In the genomic region with DNA sequence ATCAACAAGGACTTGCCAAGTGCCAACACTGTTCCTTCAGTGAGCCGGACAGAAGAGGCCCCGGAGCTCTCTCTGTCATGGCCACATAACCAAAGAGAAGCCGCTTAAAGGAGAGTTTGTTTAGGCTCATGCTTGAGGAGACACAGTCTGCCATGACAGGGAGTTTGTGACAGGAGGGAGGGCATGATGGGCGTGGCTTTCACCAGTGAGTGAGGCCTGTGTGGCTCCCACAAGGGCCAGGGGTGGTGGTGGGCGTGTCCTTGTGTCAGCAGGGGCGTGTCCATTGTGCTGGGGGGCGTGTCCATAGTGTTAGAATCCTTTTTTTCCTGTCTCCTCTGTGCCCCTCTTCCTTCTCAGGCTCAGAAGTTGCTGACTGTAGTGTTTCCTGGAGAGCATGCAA, we compare ENCODE assay signal across 12 mouse cellular contexts.
A peak's percentile ranks its signal among the peaks of the same experiment; 100 is the strongest.
DNase-seq lines count a peak whose midpoint lies in the region; ATAC-seq and TF ChIP-seq lines count a peak whose summit lies in the region.
"Had no signal": no experiment of that assay in that cellular context is flagged by ENCODE, and none has a peak within 500 bp of the region (broad histone marks: within the 10 kb centered on the region; RNA-seq: fewer than 3 reads in every experiment).

No protein-coding gene starts in this region.

- WGBS in kidney, embryonic 15.5 days, result 40% methylated on average over 7 of the region's 7 CpGs
- 68% methylated on average over 7 of the region's 7 CpGs for WGBS in cerebellum, adult 2 months

- TF ChIP-seq POLR2A in cerebellum, adult 2 months (IDR thresholded peaks at IDR 0.05; ENCODE audit: borderline replicate concordance, insufficient read depth, low read length), result no peak

- H3K27ac ChIP-seq in kidney, embryonic 15.5 days, result peak overlapping the region; percentile 64
- no peak overlapping the region for H3K27ac ChIP-seq in cerebellum, adult 2 months (ENCODE audit: insufficient read depth, low read length)
- H3K27ac ChIP-seq in gastrocnemius, adult 2 months, result no peak overlapping the region
- H3K27ac ChIP-seq: midbrain, embryonic 12.5 days had no signal

- no peak for TF ChIP-seq CTCF in G1E (IDR thresholded peaks at IDR 0.05; ENCODE audit: low read depth, low read length)
- TF ChIP-seq CTCF in cerebellum, adult 2 months (IDR thresholded peaks at IDR 0.05; ENCODE audit: borderline replicate concordance, insufficient read depth, low read depth, low read length), result no peak
- no peak for TF ChIP-seq CTCF in gastrocnemius, adult 2 months (IDR thresholded peaks at IDR 0.05)

- H3K4me3 ChIP-seq in kidney, embryonic 15.5 days (replicated peaks), result no peak overlapping the region
- H3K4me3 ChIP-seq in G1E (ENCODE audit: low read depth, low read length), result no peak overlapping the region
- no peak overlapping the region for H3K4me3 ChIP-seq in cerebellum, adult 2 months (replicated peaks; ENCODE audit: insufficient read depth, low read depth, low read length)
- H3K4me3 ChIP-seq in gastrocnemius, adult 2 months, result no peak overlapping the region
- H3K4me3 ChIP-seq: midbrain, embryonic 12.5 days had no signal

- no peaks in the 10 kb centered on the region for H3K36me3 ChIP-seq in kidney, embryonic 15.5 days
- peaks cover 88% of the 10 kb centered on the region for H3K36me3 ChIP-seq in G1E (replicated peaks)
- H3K36me3 ChIP-seq: midbrain, embryonic 12.5 days had no signal

- ATAC-seq in kidney, embryonic 15.5 days (replicated peaks; ENCODE audit: low FRiP score), result peak; percentile 86
- peak; percentile 35; the same call in 1 of the 2 replicates for ATAC-seq in G1E (ENCODE audit: extremely low read depth, insufficient number of reproducible peaks, low FRiP score, poor library complexity, severe bottlenecking)
- 0 out of 2 replicates have a peak, but pooled peaks have one; percentile 27 for ATAC-seq in erythroid progenitor cell, adult 5-6 weeks (replicated peaks; ENCODE audit: low FRiP score, poor library complexity, severe bottlenecking)
- 0 out of 2 replicates have a peak, but pooled peaks have one; percentile 21 for ATAC-seq in megakaryocyte, adult 5-6 weeks (ENCODE audit: poor library complexity, severe bottlenecking)

- H3K4me1 ChIP-seq in kidney, embryonic 15.5 days, result peaks cover 50% of the 10 kb centered on the region
- H3K4me1 ChIP-seq in G1E (ENCODE audit: insufficient read depth, low read depth, low read length), result peaks cover 63% of the 10 kb centered on the region
- peaks cover 13% of the 10 kb centered on the region for H3K4me1 ChIP-seq in cerebellum, adult 2 months (ENCODE audit: control insufficient read depth, insufficient read depth, low read length)

- no peak for DNase-seq in kidney, postnatal 14 days
- no peak for DNase-seq in G1E (ENCODE audit: low spot score)
- no peak for DNase-seq in cerebellum, adult 2 months
- no peak for DNase-seq in gastrocnemius, postnatal 25 days
- DNase-seq in gastrocnemius, adult 2 months, result no peak
- DNase-seq: cerebellum, adult 11-12 months; gastrocnemius, postnatal 10 days; right cerebral cortex, postnatal 14 days had no signal

- H3K27me3 ChIP-seq in kidney, embryonic 15.5 days, result no peaks in the 10 kb centered on the region
- H3K27me3 ChIP-seq in G1E (ENCODE audit: insufficient read depth, low read length), result no peaks in the 10 kb centered on the region
- H3K27me3 ChIP-seq in cerebellum, adult 2 months (ENCODE audit: control insufficient read depth, insufficient read depth, low read length), result no peaks in the 10 kb centered on the region
- H3K27me3 ChIP-seq: midbrain, embryonic 12.5 days had no signal

- intact Hi-C loops in gastrocnemius, adult 2 months (cut with DNase I), result no loop called here

- no peak overlapping the region for H3K4me2 ChIP-seq in kidney, embryonic 15.5 days
- H3K4me2 ChIP-seq: midbrain, embryonic 12.5 days had no signal

- H3K9ac ChIP-seq in kidney, embryonic 15.5 days, result no peak overlapping the region
- H3K9ac ChIP-seq: midbrain, embryonic 12.5 days had no signal

- no peaks in the 10 kb centered on the region for H3K9me3 ChIP-seq in kidney, embryonic 15.5 days (replicated peaks)
- no peaks in the 10 kb centered on the region for H3K9me3 ChIP-seq in G1E (replicated peaks)
- H3K9me3 ChIP-seq: midbrain, embryonic 12.5 days had no signal

Comparison
In these comparisons a context has a peak if more than half of its experiments do, and no peak if none do; other contexts are left out.
1. ATAC-seq: peak in every context shown above with its lines; median percentile 86 in kidney, embryonic 15.5 days; 35 in G1E; 27 in erythroid progenitor cell, adult 5-6 weeks; 21 in megakaryocyte, adult 5-6 weeks.